Mouse (Mus musculus): ENCODE data around the gene St6galnac3.

St6galnac3 gene

DNA sequence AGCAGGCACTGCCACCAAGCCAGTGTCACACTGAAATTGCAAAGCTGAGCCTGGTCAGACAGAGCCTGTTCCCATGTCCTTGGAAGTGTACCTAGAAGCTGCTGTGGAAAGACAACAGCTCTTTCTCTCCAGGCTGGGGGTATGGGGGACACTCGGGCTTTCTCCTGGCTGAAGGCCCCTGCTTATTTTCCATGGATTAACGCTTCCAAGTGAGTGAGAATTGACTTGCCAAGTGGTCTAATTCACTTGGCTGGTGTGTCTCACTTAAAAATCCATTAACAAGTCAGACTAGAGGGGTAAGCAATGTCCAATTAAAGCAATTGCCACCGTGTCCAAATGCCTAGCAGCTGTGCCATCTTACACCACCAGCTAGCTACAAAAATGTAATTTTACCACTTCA lies 140.1 kb downstream of the St6galnac3 start:
- DNase-seq (ENCODE audit: low spot score in 2 of 2): no peak

DNA sequence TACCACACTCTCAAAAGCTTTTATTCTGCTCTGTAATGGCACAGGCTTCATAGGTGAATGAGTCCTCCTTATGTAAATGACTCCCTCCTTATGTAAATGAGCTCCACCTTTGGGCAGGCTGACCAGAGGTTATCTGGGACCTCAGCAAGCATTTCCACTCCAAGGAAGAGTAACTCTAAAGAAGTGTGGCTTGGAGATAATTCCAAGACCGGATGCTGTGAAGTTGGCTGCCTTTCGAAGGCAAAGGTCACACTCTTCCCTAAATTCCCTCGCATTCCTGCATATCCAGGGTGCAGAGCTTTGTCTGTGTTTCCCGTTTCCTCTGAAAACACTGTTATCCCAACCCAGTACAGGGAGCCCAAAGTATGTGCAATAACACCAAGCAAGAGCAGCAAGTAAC lies 142.9 kb downstream of the St6galnac3 start:
- no peak for DNase-seq (ENCODE audit: low spot score in 2 of 2)

DNA sequence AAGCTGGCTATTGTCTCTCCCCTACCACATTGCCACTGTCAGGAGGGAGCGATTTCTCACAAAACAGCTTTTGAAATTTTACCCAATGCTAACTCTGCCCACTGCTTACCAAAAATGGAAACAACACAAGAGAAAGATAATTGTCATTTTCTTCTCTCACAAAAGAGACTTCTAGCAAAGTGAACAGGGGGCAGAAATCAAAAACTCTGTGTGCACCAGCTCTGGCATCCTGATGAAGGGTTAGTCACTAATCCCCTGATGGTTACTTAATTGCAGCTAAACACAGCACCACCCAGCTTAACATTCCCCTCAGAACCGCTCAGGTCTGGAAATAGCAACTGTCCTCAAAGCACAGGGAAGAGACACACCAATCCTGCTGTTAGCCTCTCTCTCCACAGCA lies 144.3 kb downstream of the St6galnac3 start:
- no peak for DNase-seq (ENCODE audit: low spot score in 2 of 2)

DNA sequence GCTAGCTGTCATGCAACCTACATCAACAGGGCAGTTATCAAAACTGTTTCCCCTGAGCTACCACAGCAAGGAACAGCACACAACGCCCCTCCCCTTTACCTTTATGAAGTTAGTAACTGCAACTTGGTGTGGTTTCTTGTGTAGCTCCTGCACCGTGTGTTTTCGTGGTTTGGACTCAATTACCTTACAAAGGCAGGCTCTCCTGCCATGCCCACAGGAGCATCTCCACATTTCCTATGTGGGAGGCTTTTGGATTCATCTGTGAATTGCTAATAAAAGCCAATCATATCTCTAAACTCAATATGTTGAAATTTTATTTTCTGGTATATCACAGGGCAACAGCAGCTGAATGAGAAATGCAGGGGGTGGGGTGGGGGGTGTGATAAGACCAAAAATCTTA lies 144.8 kb downstream of the St6galnac3 start:
- DNase-seq (ENCODE audit: low spot score in 2 of 2): no peak

DNA sequence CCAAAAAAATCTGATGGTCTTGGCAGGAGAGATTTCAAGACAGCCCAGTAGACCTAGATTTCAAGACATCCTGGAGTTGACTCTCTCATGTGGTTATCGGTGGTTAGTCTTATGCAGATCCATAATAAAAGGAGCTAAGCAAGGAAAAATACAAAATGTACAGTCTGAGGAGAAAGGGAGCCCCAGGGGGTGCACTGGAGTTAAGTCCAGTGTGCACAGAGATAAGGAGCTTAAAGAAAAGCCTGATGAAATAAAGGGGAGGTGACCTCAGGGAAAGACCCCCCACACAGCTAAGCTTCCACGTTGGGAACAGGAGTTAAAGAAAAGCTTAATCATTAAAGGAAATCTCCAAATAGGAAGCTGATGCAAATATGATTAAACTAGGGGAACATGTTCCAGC lies 147.7 kb downstream of the St6galnac3 start:
- DNase-seq (ENCODE audit: low spot score in 2 of 2): no peak

DNA sequence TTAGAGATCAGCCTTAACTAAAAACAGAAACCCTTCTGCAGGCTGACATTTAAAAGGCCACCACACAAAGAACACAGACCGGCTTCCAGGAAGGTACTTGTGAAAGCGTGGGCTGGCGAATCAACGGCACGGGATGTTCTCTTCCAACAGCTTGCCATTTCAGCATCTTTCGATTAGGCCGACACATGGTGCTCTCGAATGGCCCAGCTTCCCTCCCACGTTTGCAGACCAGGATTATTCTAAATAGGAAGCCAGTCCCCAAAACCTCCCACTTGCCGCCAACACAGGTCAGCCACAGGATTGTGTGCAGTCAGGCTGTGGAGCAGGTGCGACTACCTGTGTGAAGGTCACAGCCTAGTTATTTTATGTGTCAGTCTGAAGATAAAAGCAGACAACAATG lies 153.8 kb downstream of the St6galnac3 start:
- peak; percentile 63 to 75 for DNase-seq (ENCODE audit: low spot score in 2 of 2)

DNA sequence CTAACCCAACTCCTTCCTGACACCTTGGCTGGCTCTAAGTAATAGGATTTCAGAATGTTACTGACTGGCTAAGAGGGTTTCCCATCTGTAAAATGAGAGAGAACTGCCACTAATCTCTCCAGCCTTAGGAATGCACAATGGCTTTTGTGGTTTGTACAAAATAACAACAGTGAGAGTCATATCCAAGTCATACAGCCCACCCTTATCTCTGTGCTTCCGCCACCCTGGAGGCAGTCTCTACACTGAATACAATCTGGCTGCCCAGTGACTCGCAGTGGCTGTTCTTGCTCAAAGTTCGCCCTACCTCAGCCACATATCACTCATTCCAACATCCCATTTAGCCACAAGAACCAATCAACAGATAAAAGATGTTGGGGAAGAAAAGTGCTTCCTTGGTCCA lies 156.2 kb downstream of the St6galnac3 start:
- no peak for DNase-seq (ENCODE audit: low spot score in 2 of 2)

DNA sequence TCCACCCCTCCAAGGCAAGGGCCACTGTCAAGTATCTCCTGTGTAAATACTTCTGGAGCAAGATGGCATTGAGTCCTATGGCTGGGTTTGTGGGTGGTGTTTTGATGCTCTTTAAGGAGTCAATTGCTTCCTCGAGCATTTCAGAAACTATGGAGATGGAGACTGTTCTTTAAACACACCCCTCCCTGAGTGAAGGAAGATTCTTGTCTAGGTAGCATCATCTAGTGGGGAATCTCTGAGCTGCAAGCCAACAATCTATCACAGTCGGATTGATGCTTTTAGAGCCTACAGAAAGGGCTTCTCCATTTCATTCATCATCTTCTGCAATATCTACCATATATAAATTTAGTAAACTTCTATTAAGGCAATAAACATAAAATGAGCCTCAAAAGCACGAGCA lies 157.1 kb downstream of the St6galnac3 start:
- DNase-seq (ENCODE audit: low spot score in 2 of 2): no peak

DNA sequence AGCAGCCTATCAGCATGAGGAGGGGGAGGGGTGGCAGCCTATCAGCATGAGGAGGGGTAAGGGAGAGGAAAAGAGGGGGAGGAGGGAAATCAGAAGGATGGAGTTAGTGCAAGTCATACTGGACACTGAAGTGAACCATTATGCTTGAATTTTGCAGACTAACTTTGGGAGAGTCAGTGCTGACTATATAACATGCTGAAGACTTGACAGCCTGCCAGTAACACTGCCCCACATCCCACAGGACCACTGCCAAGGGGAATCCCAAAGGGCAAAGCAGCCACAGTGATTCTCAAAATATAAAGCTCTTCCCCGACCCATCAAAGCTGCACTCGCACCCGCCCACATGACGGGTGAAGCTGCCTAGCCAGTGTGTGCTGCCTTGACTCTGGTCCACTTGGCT lies 157.5 kb downstream of the St6galnac3 start:
- DNase-seq (ENCODE audit: low spot score in 2 of 2): no peak

DNA sequence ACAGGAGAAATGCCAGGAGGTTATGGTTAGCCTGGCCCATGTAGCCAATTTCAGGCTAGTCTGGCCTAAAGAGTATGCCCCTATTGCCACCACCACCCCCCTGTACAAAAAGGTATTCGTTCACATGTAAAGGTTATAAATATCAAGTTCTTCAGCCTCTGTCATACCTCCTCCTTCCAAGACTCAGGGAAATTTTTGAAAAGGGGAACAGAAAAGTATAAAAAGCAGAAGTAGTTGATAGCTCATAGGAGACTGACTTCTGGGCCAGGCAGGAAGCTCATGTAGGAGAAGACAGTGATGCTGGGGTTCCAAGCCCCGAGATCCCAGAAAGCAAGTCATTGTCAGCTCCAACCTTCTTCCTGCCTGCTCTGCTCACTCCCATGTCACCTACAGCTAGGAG lies 158.9 kb downstream of the St6galnac3 start:
- no peak for DNase-seq (ENCODE audit: low spot score in 2 of 2)

DNA sequence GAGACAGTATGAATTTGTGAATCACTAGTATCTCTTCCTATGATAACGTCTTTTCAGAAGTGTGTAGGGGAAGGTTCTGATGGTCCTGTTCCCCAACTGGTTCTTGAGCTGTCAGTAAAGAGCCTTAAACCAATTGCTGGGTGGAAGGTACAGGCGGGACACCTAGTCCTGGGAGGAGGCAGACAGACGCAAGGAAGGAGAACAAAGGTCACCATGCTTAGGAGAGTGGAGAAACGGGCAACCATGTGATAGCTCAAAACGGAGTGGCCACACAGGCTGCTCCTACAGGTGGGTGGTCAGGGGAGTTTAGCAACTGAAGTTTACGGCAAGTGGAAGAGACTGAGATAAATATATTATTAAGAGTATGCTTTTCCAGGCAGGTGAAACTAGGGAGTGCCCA lies 164.1 kb downstream of the St6galnac3 start:
- DNase-seq (ENCODE audit: low spot score in 2 of 2): no peak

DNA sequence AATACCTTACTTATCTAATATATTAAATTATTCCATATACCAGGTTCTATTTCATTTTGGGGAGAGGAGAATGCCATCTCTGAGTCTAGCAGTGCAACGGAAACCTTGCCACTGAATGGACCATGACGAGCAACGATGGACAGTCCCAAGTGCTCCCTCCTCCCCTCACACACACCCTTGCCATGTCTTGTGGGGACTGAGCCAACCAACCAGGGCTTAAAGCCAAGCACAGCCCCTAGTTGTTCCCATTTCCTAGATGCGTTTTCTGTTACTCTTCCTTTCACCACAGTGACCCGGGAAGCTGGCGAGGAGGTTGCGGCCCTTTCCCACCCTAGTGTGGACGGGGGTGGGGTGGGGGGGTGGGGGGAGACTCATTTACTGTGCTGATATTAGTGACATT lies 165.4 kb downstream of the St6galnac3 start:
- no peak for DNase-seq (ENCODE audit: low spot score in 2 of 2)

DNA sequence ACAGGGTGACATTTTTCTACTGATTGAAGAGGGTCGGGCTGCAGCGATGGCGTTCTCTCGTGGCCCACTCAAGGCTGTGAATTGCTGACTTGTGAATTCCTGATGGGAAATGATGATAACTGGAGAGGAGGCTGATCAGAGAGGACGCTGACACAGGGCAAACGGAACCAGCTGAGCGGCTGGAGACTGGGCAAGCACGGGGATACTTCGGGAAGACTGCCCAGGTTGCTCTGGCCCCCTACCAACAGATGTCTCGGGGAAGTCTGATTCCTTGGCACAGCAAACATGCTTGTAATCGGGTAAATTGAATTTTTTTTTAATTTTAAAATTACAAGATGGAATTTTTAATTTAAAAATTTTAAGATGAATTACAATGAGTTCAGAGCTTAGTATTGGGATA lies 168.4 kb downstream of the St6galnac3 start:
- no peak for DNase-seq (ENCODE audit: low spot score in 2 of 2)

DNA sequence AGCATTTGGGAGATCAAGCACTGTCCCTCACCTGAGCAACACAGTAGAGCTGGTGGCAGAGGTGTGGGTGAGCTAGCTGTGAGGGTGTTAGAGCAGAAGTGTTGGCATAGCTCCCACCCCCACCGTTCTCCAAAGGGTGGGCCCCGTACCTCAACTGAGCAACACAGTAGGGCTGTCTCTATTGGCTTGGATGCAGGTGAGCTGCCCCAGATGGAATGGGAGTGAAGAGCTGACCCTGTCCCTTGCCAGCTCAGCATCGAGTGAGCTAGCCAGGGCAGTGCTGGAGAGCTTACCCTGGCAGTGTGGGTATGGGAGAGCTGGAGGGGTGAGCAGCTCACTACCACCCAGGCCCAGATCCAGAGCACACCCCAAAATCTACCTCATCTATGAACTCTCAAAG lies 171.3 kb downstream of the St6galnac3 start:
- DNase-seq (ENCODE audit: low spot score in 2 of 2): no peak

DNA sequence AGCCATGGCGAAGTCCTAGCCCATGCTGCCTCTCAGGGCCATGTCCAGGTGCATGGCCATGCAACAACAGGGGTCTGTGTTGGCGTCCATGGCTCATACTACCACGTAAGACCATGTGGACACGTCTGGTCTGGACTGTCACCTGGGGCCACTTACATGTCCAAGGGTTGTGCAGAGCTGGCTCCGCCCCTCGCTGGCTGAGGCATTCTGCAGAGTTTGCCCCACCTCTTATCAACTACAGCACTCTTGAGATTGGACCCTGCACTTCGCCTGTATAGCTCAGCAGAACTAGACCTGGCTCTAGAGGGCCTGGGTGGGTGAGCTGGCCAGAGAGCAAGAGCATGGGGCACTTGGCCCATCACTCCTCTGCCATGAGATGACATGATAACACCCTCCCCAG lies 171.7 kb downstream of the St6galnac3 start:
- DNase-seq (ENCODE audit: low spot score in 2 of 2): no peak

DNA sequence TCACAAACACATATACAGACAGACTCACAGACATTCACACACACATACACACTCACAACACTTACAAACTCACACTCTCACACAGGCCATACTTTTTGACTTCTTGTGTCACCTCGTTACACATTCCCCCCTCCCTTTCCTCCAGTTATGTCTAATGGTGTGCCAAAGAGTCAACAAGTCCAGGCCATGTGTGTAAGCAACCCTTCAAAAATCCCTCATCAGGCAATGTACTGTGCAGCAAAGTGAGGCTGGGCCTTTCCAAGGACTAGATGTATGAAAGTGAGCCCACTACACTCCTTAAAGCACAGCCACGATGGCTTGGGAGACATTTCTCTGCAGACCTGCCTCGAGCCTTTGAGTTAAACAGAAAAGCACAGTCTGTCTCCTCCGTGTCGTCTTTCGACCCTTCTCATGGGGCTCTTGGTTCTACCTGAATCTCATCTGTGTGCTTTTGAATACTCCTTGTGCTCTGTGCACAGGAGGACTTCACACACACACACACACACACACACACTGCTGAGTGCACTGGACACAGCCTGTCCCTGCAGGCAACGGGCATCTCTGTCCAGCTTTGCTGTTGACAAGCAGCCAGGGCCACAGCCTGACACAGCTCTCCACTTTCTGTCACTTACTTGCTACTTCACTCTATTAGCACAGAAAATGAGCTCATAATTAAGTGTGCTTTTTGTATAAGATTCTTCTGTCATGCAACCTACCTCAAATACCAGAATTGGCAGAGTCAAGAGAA lies 177.9 kb downstream of the St6galnac3 start:
- DNase-seq (ENCODE audit: low spot score in 2 of 2): no peak

DNA sequence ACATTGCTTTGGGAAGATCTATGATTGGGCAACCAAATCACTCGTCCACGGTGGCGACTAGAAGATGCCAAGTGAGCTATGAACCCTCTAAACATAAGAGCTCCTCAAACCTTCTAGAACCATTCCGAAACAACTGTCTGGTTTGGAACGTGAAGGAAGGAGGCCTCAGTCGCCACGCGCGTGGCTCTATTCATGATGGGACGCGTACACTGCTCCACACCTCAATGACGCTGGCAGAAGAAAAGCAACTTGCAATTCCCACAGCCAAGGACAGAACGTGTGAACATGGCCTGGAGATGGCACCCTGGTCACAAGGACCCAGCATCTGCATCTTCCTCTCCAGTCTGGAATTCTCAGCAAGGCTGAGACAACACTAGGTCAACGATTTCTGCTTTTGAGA lies 185.1 kb downstream of the St6galnac3 start:
- no peak for DNase-seq (ENCODE audit: low spot score in 2 of 2)

DNA sequence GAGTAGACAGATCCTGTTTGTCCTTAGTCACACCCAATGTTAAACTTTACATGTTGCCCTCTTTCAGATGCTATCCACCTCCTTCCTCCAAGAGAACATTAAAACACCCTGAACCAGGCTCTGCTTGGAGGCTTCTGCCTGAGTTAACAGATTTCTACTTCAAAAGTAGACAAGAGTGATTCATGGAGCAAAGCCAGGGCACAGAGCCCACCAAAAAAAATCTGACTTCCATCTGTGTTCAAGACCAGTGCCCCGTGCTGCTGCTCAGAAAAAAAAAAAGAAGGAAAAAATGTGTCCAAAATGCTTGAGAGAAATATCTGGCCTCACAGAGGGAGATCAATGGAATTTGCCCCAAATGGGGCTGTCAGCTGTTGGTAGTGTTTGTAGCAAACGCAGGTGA lies 186.6 kb downstream of the St6galnac3 start:
- no peak for DNase-seq (ENCODE audit: low spot score in 2 of 2)

DNA sequence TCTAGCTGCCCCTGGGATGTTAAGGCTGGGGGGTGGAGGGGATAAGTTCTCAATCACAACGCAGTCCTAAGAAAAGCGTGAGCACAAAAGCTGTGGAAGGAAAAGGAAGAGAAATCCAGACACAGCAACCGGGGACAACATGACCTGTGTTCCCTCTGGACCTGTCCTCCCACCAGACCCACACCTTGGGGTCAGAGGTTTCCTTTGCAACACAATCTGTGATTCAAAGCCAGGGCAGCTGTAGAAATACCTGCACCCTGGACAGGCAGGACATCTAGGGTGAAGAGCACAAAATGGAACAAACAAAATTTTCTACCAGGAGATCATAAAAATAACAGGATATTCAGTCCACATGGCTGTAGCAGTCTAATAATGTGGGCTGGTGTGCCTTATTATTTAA lies 187.5 kb downstream of the St6galnac3 start:
- no peak for DNase-seq (ENCODE audit: low spot score in 2 of 2)

DNA sequence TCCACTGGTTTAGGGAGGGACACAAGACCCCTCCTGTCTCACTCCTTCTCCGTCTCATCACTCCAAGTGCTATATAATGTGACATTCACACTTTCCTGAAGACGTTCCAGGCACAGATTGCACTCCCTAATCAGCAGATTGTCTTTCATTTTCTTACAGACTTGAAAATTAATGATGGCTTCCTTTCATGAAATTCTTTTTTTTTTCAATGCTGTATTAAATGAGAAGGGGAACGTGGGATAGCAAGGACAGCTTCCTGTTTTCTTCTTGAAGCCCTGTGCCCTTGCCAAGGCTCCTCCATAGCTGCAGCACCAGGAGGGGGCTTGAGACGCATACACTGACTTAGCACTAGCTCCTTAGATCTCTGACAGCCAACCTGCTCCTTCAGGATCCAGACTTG lies 188.7 kb downstream of the St6galnac3 start:
- no peak for DNase-seq (ENCODE audit: low spot score in 2 of 2)

DNA sequence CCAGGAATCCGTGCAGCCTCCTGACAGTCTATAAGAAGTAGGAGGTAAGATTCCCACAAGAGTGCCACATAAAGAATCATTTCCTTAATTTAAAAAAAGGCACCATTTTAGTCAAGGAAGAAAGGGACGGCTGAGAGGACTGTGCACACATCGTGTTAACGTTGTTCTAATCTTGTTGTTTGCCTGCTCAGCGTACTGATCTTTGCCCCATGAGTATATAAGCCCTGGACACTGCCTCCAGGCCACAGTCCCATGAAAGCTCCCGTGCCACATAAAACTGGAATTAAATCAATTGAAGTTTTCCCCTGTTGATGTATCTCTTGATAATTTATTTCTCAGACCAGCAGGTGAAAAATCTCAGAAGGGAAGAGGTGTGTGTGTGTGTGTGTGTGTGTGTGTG lies 195.8 kb downstream of the St6galnac3 start:
- DNase-seq (ENCODE audit: low spot score in 2 of 2): no peak

DNA sequence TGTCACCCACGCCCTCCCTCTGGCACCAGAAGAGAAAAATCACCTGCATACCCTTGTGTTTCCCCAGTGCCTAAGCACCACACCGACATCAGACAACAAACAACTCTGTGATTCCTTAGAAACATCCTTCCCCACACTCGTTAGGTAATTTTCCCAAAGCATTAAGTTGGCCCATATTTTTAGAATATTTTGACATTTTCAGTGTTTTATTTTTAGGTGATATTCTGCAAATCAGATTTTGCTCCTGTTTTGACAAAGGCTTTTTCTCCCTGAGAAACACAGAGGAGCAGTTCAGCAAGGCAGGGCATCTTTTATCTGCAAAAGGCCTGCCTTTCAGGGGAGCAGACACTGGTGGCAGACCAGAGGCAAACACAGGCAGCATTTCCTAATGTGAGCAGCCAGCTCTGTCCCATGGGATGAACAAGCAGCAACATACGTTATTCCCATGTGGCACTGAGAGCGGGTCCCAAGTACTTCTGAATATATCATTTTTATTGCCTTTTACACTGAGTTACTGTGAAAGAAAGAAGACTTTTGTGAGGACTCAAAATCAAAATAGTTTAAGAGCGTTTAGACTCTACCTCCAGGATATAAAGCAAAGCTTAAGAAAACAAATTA lies 199.7 kb downstream of the St6galnac3 start:
- DNase-seq (ENCODE audit: low spot score in 2 of 2): peak in 1 of 2 experiments; percentile 6

DNA sequence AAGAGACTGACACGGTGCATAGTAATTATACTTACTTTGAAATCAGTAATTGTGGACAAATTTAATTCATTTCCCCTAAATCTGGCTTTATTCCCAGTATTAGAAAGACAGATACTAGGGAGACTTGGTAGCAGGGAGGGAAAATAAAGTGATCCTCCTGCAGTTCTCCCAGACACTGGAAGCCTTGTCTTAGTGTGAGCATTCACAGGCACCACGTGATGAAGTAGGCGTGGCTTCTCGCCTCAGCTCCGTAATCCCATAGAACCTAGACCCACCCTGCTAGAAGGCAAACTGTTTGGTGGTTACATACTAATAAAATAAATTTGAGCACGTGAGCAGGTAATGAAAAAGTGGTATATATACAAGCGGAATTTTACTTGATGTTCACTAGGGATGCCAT lies 208.1 kb downstream of the St6galnac3 start:
- DNase-seq (ENCODE audit: low spot score in 2 of 2): no peak
